Mouse (Mus musculus): ENCODE results near the gene Stam.
"Not testable (repeated sequence)": the region's sequence is repeated elsewhere in the genome, so short reads cannot be mapped to it uniquely, and the experiment has no call there.

Stam gene

GRCm38 (mm10) chr2:14073362-14074220 is at the start of gene Stam:
TSS of gene Stam (plus strand) at chr2:14074098.
- DNase-seq, result peak; percentile 95 to 96

GRCm38 (mm10) chr2:14041249-14041648 is 32.6 kb upstream of the Stam start:
- DNase-seq, result no peak

- DNase-seq, result no peak
These were observed 30.9 kb upstream of the Stam start for GRCm38 (mm10) chr2:14043011-14043410.

- DNase-seq, result no peak
These were observed 30.2 kb upstream of the Stam start for GRCm38 (mm10) chr2:14043577-14044170.

- peak; percentile 83 to 84 for DNase-seq
These were observed 25.5 kb upstream of the Stam start for GRCm38 (mm10) chr2:14048381-14048780.

GRCm38 (mm10) chr2:14048808-14049207 is 25.1 kb upstream of the Stam start:
- no peak for DNase-seq

GRCm38 (mm10) chr2:14053618-14054017 is 20.3 kb upstream of the Stam start:
- DNase-seq, result no peak

- no peak for DNase-seq
These were observed 19.7 kb upstream of the Stam start for GRCm38 (mm10) chr2:14054163-14054562.

- DNase-seq, result no peak
These were observed 19.2 kb upstream of the Stam start for GRCm38 (mm10) chr2:14054716-14055115.

- DNase-seq, result peak; percentile 92 to 93
These were observed 18.7 kb upstream of the Stam start for GRCm38 (mm10) chr2:14055168-14055565.

- peak; percentile 97 to 98 for DNase-seq
These were observed 18.1 kb upstream of the Stam start, which contains the start of gene Hacd1 for GRCm38 (mm10) chr2:14055566-14056331. TSS of gene Hacd1 (minus strand) at chr2:14056135.

GRCm38 (mm10) chr2:14065704-14066650 is 7.9 kb upstream of the Stam start:
- DNase-seq, result no peak

GRCm38 (mm10) chr2:14069027-14069426 is 4.9 kb upstream of the Stam start:
- DNase-seq, result no peak

- no peak for DNase-seq
These were observed 3.4 kb upstream of the Stam start for GRCm38 (mm10) chr2:14070466-14070865.

- DNase-seq, result no peak
These were observed 913 bp upstream of the Stam start for GRCm38 (mm10) chr2:14073008-14073361.

GRCm38 (mm10) chr2:14074221-14074901 is 463 bp downstream of the Stam start:
- DNase-seq, result peak in 1 of 2 experiments; percentile 14

- not testable (repeated sequence) for DNase-seq
These were observed 4.6 kb downstream of the Stam start for GRCm38 (mm10) chr2:14078527-14078926.

GRCm38 (mm10) chr2:14100533-14100932 is 26.6 kb downstream of the Stam start:
- DNase-seq, result no peak

- DNase-seq, result no peak
These were observed 28.7 kb downstream of the Stam start for GRCm38 (mm10) chr2:14102603-14103002.

- DNase-seq, result no peak
These were observed 30.0 kb downstream of the Stam start for GRCm38 (mm10) chr2:14103924-14104323.

- DNase-seq, result no peak
These were observed 33.8 kb downstream of the Stam start for GRCm38 (mm10) chr2:14107673-14108072.

- no peak for DNase-seq
These were observed 52.5 kb downstream of the Stam start for GRCm38 (mm10) chr2:14126387-14126786.

Measured in cerebellum, postnatal 10 days (tissue).